Mouse (Mus musculus) spleen, adult 18-20 months (tissue): ENCODE measurements around the gene Spp2.
"Not testable (repeated sequence)": the region's sequence is repeated elsewhere in the genome, so short reads cannot be mapped to it uniquely, and the experiment has no call there.

Source experiments
- DNase-seq, 2 experiments: peaks; one replicate each; pipeline ENCODE4 v3.0.0; 2022; ENCODE audit warnings: mixed read lengths in 2 of 2

Gene Spp2

DNA sequence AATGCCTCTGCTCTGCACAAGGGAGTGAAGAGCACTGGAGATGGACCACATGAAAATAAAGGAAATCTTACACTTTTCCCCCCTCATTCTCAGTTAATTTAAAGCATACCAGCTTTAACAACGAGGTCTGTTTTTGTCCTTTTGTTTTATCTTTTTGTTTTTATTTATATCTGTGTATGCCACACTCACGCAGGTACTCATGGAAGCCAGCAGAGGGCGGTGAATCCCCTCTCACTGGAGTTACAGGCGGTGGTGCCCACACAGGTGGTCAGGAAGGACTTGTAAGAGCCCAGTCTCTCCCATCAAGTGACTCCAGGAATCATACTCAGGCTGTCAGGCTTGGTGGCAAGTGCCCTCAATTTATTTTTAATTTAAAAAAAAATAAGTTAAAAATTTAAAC is 27.3 kb downstream of the Spp2 start:
- no peak for DNase-seq

DNA sequence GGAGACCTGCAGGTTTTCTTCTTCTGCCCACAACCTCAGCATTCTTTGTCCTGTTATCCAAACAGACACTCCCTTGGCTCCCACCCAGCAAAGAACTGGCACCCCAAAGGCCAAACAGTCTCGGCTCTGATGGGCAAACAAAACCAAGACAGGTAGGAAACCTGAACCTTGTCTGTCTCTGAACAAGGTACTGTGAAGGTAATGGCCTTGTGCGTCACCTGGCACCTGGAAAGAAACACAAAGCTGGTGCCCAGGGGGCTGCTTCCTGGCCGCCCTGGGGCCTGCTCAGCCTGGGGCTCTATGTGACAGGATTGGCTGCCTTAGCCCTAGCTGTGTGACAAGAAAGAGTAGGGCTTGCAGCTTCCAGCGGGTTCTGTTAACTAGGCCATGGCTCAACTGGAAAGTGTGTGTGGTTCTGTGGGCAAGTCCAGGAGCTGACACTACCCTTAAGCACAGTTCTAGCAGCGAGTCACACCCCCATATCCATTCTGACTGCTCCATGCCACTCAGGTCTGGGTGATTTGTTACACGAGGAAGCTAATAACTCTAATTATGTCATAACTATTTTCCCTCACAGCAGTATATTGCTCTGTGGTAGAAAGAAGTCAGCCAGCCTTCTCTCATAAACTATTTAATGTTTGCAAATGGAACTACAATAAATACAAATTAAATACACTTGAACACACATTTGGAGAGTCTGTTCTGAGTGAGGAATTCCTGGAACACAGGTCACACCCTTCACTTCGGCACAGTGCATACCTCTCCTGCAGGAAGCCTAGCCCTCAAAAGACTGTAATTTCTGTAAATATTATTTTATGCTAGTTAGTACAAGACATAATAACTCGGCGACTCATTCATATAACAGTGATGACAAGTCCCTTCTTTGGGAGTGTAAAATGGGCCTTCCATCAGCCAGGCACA is 30.7 kb downstream of the Spp2 start:
- no peak for DNase-seq

DNA sequence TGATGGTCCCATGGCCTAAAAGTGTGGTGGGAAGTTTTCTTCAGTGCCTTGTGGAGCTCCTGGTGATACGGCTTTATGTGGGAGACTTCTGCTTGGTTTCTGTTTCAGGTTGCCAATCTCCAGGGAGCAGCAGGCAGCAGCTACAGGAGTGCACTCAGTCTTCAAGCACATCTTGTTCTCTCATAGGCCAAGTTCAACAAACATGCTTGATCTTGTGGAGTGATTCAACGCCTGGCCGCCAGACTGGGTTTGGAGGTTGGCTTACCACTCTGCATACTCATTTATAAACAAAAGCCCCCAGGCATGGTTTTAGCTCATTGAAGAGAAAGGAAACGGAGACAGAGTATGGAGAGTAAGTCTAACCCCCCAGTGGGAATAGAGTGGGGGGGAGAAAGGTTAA is 36.6 kb downstream of the Spp2 start:
- no peak for DNase-seq

DNA sequence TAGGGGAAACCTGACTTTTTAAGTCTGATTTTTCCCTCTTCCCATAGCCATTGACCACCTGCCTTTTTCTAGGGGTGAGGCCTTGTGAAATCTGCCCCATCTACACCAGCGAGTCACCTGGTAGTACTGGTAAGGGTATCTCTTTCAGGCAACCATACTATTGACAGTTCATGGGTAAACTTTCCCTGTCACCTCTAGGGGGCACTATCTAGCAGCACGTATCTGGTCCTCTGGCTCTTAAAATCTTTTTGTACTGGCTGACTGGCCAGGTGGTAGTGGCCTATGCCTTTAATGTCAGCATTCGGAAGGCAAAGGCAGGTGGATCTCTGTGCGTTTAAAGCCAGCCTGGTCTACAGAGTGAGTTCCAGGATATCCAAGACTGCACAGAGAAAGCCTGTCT is 38.6 kb downstream of the Spp2 start:
- no peak for DNase-seq

DNA sequence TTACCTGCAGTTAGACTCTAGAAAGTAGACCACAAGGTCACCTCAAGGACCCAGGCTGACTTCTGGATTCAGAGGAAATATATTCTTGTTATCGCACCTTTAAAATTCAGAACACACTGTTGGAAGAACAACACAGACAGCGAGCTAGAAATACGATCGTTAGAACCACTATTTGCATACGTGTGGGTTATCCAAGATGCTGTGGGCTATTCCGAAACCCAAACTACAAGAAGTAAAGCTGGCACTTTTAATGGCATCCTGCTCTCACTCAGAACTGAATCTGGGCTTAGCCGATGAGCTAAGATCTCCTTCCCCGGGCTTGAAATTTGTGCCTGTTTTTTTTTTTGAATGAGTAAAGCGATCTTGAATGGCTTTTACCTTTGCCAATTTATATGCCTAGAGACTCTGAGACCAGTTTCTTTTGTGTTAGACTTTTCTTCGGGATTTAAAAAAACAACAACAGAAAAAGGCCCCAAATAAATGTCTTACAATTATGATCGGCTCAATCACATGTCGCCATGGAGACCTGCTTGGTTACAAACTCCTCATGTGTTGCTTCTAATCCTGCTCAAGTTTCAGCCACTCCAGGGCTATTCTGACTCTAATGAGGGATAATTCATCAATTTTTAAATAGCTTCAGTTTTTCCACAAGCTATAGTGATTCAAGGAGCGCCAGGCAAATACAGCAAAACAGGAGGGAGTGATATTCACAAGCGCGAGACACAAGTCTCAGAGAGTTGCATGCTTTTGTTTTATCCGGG is 39.7 kb downstream of the Spp2 start:
- no peak for DNase-seq

DNA sequence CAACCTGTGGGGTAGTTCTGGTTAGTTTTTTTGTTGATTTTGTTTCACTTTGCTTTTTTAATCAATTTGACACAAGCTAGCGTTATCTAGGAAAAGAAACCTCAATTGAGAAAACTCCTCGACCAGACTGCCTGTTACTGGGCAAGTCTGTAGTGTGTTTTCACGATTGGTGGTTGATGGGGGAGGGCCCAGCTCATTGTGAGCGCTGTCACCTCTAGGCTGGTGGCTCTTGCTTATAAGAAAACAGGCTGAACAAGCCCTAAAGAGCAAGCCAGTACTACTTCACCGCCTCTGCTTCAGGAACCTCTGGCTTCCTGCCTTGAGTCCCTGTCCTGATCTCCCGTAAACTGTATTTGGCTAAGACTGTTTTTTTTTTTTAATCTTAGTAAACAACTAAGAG is 40.7 kb downstream of the Spp2 start:
- DNase-seq, result no peak

DNA sequence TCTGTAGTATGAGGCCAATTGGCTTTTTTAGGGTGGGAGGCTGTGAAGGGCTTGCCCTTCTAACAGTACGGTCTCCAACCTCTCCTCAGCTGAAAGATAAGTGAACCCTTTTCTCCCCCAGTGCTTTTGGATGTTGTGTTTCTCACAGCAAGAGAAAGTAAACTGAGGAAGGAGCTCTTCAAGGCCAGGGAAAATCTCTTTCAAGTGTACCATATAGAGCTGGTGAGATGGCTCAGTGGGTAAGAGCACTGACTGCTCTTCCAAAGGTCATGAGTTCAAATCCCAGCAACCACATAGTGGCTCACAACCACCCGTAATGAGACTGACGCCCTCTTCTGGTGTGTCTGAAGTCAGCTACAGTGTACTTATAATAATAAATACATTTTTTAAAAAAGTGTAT is 41.3 kb downstream of the Spp2 start:
- not testable (repeated sequence) for DNase-seq

DNA sequence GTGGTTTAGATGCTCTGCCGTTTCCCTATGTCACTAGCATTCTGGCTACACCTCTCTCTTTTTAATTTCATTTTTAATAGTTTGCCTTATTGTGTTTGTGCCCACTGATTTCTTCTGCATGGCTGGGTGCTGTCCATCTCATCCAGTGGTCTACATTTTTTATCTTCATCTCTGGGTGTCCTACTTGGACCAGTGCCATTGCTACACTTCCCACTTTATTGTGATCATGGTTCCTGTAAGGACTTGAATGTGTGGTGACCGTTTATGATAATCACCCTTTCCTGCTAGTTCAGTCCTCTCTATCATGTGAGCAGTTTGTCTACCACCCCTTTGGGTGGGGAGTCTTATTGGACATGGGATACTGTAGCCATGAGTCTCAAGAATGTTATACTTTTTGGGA is 43.0 kb downstream of the Spp2 start:
- DNase-seq, result no peak

DNA sequence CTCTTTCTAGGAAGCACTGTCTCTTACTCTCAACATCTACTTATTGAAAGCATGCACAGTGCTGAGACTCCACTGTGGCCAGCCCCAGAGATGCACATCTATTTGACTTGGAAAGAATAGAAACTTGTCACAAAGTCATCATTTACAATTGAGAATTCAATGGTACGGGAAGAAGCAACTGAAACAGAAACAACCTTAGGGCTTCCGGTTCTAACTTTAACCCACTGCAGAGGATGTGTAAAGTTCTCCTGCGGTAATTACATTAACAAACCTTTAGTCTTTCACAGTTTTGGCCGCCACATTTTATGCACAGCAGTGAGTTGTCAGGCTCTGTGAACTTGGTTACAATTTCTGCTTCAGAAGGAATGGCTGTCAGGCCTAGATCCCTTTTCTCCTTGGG is 43.9 kb downstream of the Spp2 start:
- no peak for DNase-seq

DNA sequence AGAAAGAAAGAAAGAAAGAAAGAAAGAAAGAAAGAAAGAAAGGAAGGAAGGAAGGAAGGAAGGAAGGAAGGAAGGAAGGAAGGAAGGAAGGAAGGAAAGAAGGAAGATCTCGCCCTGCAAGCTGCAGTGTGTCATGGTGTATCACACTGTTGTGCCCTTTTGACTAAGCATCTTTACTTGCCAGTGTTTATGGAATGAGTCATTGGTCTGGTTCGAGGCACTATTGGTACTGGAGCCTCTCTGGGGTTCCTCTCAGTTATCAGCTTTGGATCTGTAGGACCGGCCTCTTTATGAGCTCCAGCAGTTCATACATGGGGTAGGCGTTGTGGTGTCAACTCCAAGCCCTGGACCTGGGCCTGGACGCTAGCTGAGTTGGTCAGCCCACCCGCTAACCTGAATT is 45.4 kb downstream of the Spp2 start:
- no peak for DNase-seq

DNA sequence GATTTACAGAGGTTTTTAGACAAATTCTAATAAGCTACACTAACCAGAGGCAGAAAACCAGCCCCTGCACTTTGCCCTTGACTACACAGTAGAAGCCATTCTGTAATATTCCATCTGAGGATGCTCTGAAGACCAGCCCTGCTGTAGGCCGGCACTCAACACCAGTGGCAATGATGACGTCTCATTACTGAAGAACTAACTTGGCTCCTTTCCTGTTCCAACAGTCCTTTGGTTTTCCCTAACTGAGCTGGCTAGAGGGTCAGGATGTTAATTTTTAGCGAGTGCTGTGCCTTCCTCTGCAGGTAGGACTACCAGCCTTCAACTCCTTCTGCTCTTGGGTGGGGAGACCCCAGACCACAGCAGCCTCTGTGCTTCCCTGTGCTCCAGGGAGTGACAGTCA is 47.9 kb downstream of the Spp2 start:
- DNase-seq, result no peak

DNA sequence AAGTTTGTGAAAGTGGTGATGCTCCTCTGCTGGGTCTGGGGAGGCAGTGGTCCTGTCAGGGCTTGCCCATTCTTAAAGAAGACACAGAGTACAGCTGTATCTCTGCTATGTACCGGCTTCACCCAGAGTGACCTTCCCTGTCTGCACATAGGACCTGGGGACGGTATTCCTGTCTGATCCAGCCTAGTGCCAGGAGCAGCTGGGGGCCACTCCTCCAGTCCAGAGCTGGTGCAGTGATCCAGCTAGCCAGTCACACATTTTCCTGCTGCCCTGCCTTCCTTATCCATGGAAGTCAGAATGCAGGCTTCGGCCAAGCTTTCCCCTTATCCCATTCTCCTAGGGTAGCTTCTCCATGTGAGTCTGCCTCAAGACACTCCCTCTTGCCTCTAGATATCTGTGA is 49.0 kb downstream of the Spp2 start:
- no peak for DNase-seq

DNA sequence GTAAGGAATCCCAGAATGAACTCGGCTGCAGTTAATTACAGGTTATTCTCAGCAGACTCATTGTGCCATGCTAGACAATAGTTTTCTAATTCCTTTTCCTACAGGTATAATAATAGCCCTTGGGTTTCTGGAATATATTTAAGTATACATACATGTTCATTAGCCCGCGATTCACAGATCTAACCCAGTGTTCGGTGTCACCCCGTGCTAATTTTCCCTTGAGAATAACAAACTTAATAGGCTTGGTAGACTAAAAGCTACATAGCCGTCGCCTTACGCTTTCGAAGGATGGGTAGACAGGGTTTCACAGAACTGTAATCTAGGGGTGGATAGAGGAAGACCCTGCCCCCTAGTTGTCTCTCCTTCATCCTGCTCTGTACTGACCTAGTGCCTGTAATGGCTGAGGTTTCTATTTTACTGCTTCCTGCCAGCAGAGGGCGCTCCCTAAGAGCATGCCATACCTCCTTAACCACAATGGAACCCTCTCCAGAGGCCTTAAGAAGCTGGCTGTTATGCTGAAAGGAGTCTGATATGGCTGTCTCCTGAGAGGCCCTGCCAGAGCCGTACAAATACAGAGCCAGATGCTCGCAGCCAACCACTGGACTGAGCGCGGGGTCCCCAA is 49.8 kb downstream of the Spp2 start:
- peak in 1 of 2 experiments; percentile 53 for DNase-seq

DNA sequence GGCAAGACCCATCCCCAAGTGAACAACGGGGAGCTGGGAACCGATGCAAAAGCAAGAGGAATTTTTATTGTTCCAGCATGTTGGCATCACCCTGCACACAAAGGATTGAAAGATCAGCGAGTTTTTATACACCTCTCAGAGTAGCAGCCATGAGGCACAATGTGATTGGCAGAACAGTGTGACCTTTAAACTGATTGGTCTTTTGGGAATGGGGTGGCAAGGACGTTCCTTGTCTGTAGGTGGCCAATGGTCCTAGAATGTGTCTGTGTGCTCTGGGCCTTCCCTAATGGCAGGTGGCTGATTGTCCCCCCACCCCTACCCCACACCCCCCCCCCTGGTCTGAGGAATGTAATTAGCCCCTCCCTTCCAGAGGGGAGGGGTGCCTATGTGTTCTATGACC is 52.4 kb downstream of the Spp2 start:
- no peak for DNase-seq

DNA sequence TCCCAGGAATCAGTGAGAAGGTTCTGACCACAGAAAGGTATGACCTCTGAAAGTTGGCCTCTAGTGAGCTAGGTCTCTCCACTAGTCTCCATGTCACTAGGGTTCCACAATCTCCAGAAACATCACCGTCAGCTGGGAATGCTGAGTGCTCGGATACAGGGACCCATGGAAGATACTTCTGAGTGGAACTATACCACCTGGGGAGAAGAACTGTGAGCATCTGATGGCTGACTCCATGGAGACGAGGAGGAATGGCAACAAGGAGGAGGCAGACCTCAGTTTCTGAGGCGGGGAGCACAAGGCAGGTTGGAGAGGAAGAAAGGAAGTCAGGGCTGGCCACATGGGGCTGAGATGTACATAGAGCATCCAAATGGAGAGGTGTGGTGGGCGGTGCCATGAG is 52.9 kb downstream of the Spp2 start:
- no peak for DNase-seq

DNA sequence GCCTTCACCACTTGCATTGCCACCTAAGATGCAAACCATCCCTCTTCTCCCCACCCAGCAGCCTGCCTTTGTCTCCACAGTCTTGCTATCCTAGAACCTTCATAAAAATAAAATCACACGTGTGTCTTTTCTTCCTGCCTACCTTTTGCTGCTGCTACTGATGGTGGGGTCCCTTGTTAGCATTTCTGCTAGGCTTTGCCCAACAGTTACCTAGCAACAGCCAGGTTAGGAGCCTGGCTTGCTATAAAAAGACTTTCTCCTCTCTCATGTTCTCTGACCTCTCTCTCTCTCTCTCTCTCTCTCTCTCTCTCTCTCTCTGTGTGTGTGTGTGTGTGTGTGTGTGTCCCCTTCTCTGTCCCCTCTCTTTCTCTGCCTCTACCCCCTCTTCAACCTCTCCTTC is 54.3 kb downstream of the Spp2 start:
- DNase-seq, result no peak

DNA sequence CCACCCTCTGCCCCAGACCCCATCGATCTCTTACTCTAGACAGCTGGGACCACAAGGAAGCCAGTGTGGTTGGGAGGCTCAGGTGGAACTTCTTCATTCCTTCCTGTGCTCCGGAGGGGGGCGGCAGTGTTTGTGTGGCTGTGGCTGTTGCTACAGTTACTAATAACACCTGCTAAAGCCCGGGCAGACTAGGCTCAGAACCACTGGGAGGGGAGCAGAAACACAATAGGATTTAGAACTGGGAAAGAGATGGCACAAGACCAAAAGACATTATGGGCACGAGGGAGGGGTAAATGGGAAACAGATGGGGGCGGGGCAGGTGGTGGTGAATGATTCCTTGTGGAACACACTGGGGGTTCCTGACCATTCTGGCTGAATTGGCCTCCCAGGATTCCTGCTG is 55.7 kb downstream of the Spp2 start:
- no peak for DNase-seq

DNA sequence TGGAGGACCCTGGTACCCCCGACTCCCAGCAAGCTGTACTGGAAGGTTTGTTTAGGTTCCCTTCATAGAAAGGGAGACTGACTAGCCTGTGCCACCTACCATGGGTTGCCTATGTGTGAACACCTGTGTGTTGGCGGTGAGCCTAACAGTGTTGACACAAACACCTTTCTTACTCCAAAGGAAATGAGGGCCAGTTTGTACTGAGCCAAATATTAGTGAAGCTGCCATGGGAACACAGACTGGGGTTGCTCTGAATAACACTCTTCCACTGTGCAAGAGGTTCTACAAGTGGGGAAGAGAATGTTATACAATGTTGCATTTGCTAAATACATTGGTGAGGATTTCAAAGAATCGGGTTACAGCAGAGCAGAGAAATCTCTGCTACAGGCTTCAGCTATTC is 56.5 kb downstream of the Spp2 start:
- no peak for DNase-seq

DNA sequence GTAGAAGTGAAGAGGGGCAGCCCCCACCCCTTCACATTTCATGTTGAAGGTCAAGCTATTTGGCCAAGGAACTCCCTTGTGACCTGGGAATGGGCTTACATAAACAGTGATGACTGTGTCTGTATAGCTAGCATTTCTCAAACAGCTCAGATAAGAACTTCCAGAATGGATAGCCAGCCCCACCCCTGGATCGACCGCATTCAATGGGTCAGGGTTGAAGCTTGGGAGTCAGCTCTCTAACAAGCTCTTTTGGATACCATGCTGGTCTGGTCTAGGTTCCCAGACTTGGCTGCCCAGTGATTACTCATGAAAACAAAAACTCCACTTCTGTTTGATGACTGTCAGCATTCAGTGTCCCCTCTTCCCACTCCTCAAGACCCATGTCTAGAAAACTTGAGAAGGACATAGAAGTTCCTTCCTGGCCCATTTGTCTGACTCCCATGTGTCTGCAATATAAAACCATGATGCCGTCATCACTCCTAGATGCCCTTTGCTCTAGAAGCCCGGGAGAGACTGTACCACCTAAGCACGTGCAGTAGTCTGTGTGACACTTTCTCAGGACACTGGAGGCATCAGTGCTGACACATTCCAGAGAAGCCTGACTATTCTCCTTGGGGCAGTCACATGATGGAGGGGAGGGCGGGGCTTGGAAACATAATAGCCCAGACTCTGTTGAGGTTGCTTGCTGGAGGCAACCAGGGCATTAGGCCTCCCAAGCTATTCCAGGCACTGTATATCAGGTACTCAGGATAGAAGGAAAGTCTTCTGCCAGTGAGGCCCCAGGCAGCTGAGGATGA is 57.5 kb downstream of the Spp2 start:
- no peak for DNase-seq

DNA sequence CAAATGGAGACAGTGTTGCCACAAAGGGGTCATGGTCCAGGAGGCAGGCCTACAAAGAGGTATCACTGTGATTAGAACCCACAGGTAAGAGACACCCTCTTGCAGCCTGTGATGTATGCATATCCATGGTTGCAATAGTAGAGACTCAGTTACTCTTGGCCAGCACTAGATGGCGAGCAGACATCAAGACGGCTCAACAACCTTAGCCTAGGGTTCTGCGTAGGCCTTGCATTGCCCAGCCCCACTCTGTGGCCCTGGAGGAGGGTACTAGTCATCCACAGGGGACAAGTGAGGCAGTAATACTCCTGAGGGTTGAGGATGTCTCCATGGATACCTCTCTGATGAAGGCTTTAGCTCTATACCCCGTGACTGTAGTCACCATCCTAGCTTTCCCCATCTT is 59.0 kb downstream of the Spp2 start:
- DNase-seq, result no peak

DNA sequence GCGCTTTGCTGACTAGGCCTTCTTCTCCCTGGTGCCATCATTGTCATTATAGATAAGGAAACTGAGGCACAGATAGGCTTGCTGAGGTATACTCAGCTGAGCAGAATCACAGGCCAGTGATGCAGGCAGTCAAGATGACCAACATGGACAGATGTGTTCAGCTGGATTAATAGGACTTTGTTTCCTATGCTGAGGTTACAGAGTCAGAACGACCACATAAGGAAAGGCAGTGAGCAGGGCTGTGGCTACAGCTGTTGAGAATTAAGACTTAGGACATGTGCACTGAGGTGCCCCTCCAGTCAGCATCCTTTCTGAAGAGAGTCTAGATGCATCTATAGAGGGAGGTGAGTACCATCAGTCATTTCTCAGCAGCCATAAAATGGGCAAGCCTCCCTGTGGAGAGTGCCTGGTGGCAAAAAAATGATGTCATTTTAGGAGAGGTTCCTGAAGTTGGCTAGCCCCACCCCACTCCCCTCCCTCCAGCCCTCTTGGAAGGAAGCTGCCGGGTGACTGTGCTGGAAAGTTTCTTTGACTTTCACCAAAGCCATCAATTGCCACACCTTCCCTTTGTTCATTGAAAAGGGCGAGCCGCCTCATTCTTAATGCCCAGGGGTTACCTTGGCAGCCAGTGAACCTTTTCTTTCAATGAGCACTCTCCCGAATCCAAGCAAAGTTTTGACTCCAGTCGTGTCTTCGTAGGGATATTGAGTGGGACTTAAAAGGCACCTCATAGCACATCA is 59.7 kb downstream of the Spp2 start:
- DNase-seq, result no peak

DNA sequence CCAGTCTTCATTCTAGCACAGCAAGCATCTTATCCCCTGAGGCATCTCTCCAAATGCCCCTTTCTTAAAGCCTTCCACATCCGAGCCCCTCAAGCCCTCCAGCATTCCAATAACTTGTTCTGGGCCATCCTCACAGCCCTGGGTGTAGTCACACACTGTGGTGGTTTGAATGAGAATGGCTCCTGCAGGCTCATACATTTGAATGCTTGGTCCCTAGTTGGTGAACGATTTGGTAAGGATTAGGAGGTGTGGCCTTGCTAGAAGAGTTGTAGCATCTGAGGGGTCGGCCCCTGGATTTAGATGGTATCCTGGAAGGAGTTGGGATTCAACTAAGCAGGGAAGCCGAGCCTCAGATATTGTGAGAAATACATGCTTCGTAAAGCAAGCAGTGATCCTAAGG is 61.1 kb downstream of the Spp2 start:
- DNase-seq, result no peak
